ENCODE assay signal across 9 mouse cellular contexts in the genomic region with DNA sequence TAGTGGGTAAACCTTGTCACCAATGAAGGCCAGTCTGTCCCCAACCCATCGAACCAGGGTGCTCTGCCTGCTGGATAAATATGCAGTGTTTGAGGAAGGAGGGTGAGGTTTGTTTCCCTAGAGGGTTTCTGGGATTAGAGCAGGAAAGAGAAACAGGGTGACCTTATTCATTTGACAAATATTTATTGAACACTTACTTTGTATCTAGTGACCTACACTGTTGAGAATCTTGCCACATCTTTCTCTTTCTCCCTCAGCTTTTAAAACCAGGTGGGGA. TPM values are rescaled to one million over a fixed set of nuclear protein-coding genes. Genes with fewer than 3 reads are reported as not detected.
A peak's percentile ranks its signal among the peaks of the same experiment; 100 is the strongest.
DNase-seq lines count a peak whose midpoint lies in the region; ATAC-seq and TF ChIP-seq lines count a peak whose summit lies in the region.
"Had no signal": no experiment of that assay in that cellular context is flagged by ENCODE, and none has a peak within 500 bp of the region (broad histone marks: within the 10 kb centered on the region; RNA-seq: fewer than 3 reads in every experiment).

No protein-coding gene starts in this region.

- intact Hi-C loops in gastrocnemius, postnatal 36 days (cut with DNase I): no loop called here

- no peaks in the 10 kb centered on the region for H3K27me3 ChIP-seq in kidney, embryonic 14.5 days (ENCODE audit: control insufficient read depth, insufficient read depth, low read length)
- H3K27me3 ChIP-seq in embryonic facial prominence, embryonic 14.5 days (replicated peaks; ENCODE audit: control insufficient read depth, insufficient read depth, low read length): no peaks in the 10 kb centered on the region
- H3K27me3 ChIP-seq in intestine, embryonic 16.5 days (replicated peaks; ENCODE audit: control insufficient read depth, insufficient read depth, low read length): no peaks in the 10 kb centered on the region
- H3K27me3 ChIP-seq in midbrain, postnatal 0 days (ENCODE audit: insufficient read depth, low read length): no peaks in the 10 kb centered on the region

- 52% methylated on average over 1 of the region's 1 CpGs for WGBS in kidney, embryonic 14.5 days
- WGBS in embryonic facial prominence, embryonic 14.5 days: 47% methylated on average over 1 of the region's 1 CpGs
- WGBS in intestine, embryonic 16.5 days: 18% methylated on average over 1 of the region's 1 CpGs
- WGBS in midbrain, postnatal 0 days: 34% methylated on average over 1 of the region's 1 CpGs

- peak overlapping the region; percentile 69 for H3K4me2 ChIP-seq in kidney, embryonic 14.5 days (replicated peaks; ENCODE audit: low read depth, low read length)
- peak overlapping the region; percentile 72 for H3K4me2 ChIP-seq in embryonic facial prominence, embryonic 14.5 days (ENCODE audit: low read depth, low read length)
- H3K4me2 ChIP-seq in intestine, embryonic 16.5 days (ENCODE audit: low read depth, low read length): peak overlapping the region; percentile 77
- H3K4me2 ChIP-seq in midbrain, postnatal 0 days (ENCODE audit: low read depth, low read length, poor library complexity, severe bottlenecking): peak overlapping the region; percentile 71

- H3K4me3 ChIP-seq in kidney, embryonic 14.5 days (ENCODE audit: low read length): peak overlapping the region; percentile 94; the same call in 1 of the 2 replicates
- peak overlapping the region; percentile 90 for H3K4me3 ChIP-seq in embryonic facial prominence, embryonic 14.5 days (ENCODE audit: low read depth, low read length)
- H3K4me3 ChIP-seq in intestine, embryonic 16.5 days (ENCODE audit: low read length): peak overlapping the region; percentile 68
- peak overlapping the region; percentile 89 for H3K4me3 ChIP-seq in midbrain, postnatal 0 days (ENCODE audit: low read depth, low read length)

- no peaks in the 10 kb centered on the region for H3K9me3 ChIP-seq in kidney, embryonic 14.5 days (ENCODE audit: control insufficient read depth, low read length)
- no peaks in the 10 kb centered on the region for H3K9me3 ChIP-seq in embryonic facial prominence, embryonic 14.5 days (ENCODE audit: control insufficient read depth, low read length)
- no peaks in the 10 kb centered on the region for H3K9me3 ChIP-seq in intestine, embryonic 16.5 days (ENCODE audit: control insufficient read depth, low read length)
- H3K9me3 ChIP-seq in midbrain, postnatal 0 days (ENCODE audit: low read length): no peaks in the 10 kb centered on the region

- no peak for TF ChIP-seq CTCF in midbrain, postnatal 0 days (IDR thresholded peaks at IDR 0.05)

- peaks cover 49% of the 10 kb centered on the region for H3K4me1 ChIP-seq in kidney, embryonic 14.5 days (ENCODE audit: control insufficient read depth, insufficient read depth, low read length)
- H3K4me1 ChIP-seq in embryonic facial prominence, embryonic 14.5 days (ENCODE audit: control insufficient read depth, insufficient read depth, low read length): peaks cover 49% of the 10 kb centered on the region
- peaks cover 69% of the 10 kb centered on the region for H3K4me1 ChIP-seq in intestine, embryonic 16.5 days (ENCODE audit: control insufficient read depth, insufficient read depth, low read length)
- H3K4me1 ChIP-seq in midbrain, postnatal 0 days (ENCODE audit: insufficient read depth, low read length): peaks cover 27% of the 10 kb centered on the region

- H3K27ac ChIP-seq in kidney, embryonic 14.5 days (ENCODE audit: low read depth, low read length): no peak overlapping the region
- no peak overlapping the region for H3K27ac ChIP-seq in embryonic facial prominence, embryonic 14.5 days (replicated peaks; ENCODE audit: low read depth, low read length)
- peak overlapping the region; percentile 95 for H3K27ac ChIP-seq in intestine, embryonic 16.5 days (ENCODE audit: low read length)
- peak overlapping the region; percentile 48; the same call in 1 of the 2 replicates for H3K27ac ChIP-seq in midbrain, postnatal 0 days (ENCODE audit: low read depth, low read length)

- no peak for DNase-seq in kidney, adult 11 months
- DNase-seq in embryonic facial prominence, embryonic 14.5 days (ENCODE audit: low spot score): no peak
- DNase-seq in midbrain, postnatal 0 days (ENCODE audit: low spot score): no peak
- no peak for DNase-seq in left cerebral cortex, adult 11 months (ENCODE audit: low spot score)
- no peak for DNase-seq in gastrocnemius, postnatal 36 days

- 0 out of 2 replicates have a peak, but pooled peaks cover 3% of the 10 kb centered on the region for H3K36me3 ChIP-seq in kidney, embryonic 14.5 days (ENCODE audit: control insufficient read depth, insufficient read depth, low read length)
- H3K36me3 ChIP-seq in embryonic facial prominence, embryonic 14.5 days (ENCODE audit: control insufficient read depth, insufficient read depth, low read length): peaks cover 5% of the 10 kb centered on the region
- no peaks in the 10 kb centered on the region for H3K36me3 ChIP-seq in intestine, embryonic 16.5 days (ENCODE audit: control insufficient read depth, insufficient read depth, low read length)
- H3K36me3 ChIP-seq in midbrain, postnatal 0 days (ENCODE audit: insufficient read depth, low read length): no peaks in the 10 kb centered on the region

- H3K9ac ChIP-seq in kidney, embryonic 14.5 days (ENCODE audit: low read depth, low read length): peak overlapping the region; percentile 42; the same call in 1 of the 2 replicates
- no peak overlapping the region for H3K9ac ChIP-seq in embryonic facial prominence, embryonic 14.5 days (ENCODE audit: low read depth, low read length)
- H3K9ac ChIP-seq in intestine, embryonic 16.5 days (ENCODE audit: low read depth, low read length): 0 out of 2 replicates have a peak overlapping the region, but pooled peaks have one; percentile 20
- peak overlapping the region; percentile 44; the same call in 1 of the 2 replicates for H3K9ac ChIP-seq in midbrain, postnatal 0 days (replicated peaks; ENCODE audit: low read length, poor library complexity, severe bottlenecking)

- ATAC-seq in kidney, embryonic 14.5 days (ENCODE audit: low FRiP score, low TSS enrichment): no peak
- ATAC-seq in embryonic facial prominence, embryonic 14.5 days (ENCODE audit: low read depth): no peak
- ATAC-seq in intestine, embryonic 16.5 days: no peak
- ATAC-seq in midbrain, postnatal 0 days (ENCODE audit: low FRiP score): no peak
- no peak for ATAC-seq in megakaryocyte progenitor cell, adult 5-6 weeks (replicated peaks; ENCODE audit: poor library complexity)

RNA-seq across cellular contexts. Expression of a gene that starts 3.3 kb away (rescaled TPM):
- polyA plus RNA-seq in kidney, embryonic 14.5 days (2014; fragmentation: Nextera tagmentation; extraction: Ambion mirVana): 46.9 and 57.2 TPM in 2 replicates
- polyA plus RNA-seq in embryonic facial prominence, embryonic 14.5 days (2014; fragmentation: Nextera tagmentation; extraction: Ambion mirVana): 88.6 and 96.3 TPM in 2 replicates
- 141 and 148 TPM in 2 replicates for polyA plus RNA-seq in intestine, embryonic 16.5 days (2015; fragmentation: Nextera tagmentation; extraction: Ambion mirVana)
- 206 and 216 TPM in 2 replicates for total RNA-seq in midbrain, postnatal 0 days (2014; rRNA removed)
- polyA plus RNA-seq in midbrain, postnatal 0 days (2015; fragmentation: Nextera tagmentation; extraction: Ambion mirVana): 174 and 179 TPM in 2 replicates
- total RNA-seq in megakaryocyte progenitor cell, adult 5-6 weeks (2015): 40.1 and 47.2 TPM in 2 replicates
- 139 and 201 TPM in 2 replicates for total RNA-seq in megakaryocyte progenitor cell, adult 5-6 weeks (2017)
- total RNA-seq in gastrocnemius, postnatal 36 days (2021): 10 to 100 TPM; 14.2 to 15.4 TPM

RNA-seq across cellular contexts. Expression of a gene that starts 19.9 kb away (rescaled TPM):
- polyA plus RNA-seq in kidney, embryonic 14.5 days (2014; fragmentation: Nextera tagmentation; extraction: Ambion mirVana): 695 and 947 TPM in 2 replicates
- polyA plus RNA-seq in embryonic facial prominence, embryonic 14.5 days (2014; fragmentation: Nextera tagmentation; extraction: Ambion mirVana): 712 and 810 TPM in 2 replicates
- 466 and 491 TPM in 2 replicates for polyA plus RNA-seq in intestine, embryonic 16.5 days (2015; fragmentation: Nextera tagmentation; extraction: Ambion mirVana)
- 177 and 224 TPM in 2 replicates for total RNA-seq in midbrain, postnatal 0 days (2014; rRNA removed)
- polyA plus RNA-seq in midbrain, postnatal 0 days (2015; fragmentation: Nextera tagmentation; extraction: Ambion mirVana): 308 and 329 TPM in 2 replicates
- total RNA-seq in megakaryocyte progenitor cell, adult 5-6 weeks (2015): 1,765 and 1,897 TPM in 2 replicates
- total RNA-seq in megakaryocyte progenitor cell, adult 5-6 weeks (2017): 1,416 and 1,747 TPM in 2 replicates
- 100 to 1,000 TPM; 349 to 430 TPM for total RNA-seq in gastrocnemius, postnatal 36 days (2021)

RNA-seq across cellular contexts. Expression of a gene that starts 26.4 kb away (rescaled TPM):
- 0.56 TPM in 1 of 2 replicates, not detected in the other for polyA plus RNA-seq in kidney, embryonic 14.5 days (2014; fragmentation: Nextera tagmentation; extraction: Ambion mirVana)
- polyA plus RNA-seq in embryonic facial prominence, embryonic 14.5 days (2014; fragmentation: Nextera tagmentation; extraction: Ambion mirVana): not detected in 2 replicates
- not detected in 2 replicates for polyA plus RNA-seq in intestine, embryonic 16.5 days (2015; fragmentation: Nextera tagmentation; extraction: Ambion mirVana)
- not detected in 2 replicates for total RNA-seq in midbrain, postnatal 0 days (2014; rRNA removed)
- polyA plus RNA-seq in midbrain, postnatal 0 days (2015; fragmentation: Nextera tagmentation; extraction: Ambion mirVana): 0.29 TPM in 1 of 2 replicates, not detected in the other
- total RNA-seq in megakaryocyte progenitor cell, adult 5-6 weeks (2015): 0.64 TPM in 1 of 2 replicates, not detected in the other
- 0.30 TPM in 1 of 2 replicates, not detected in the other for total RNA-seq in megakaryocyte progenitor cell, adult 5-6 weeks (2017)
- total RNA-seq in gastrocnemius, postnatal 36 days (2021): not detected

RNA-seq across cellular contexts. Expression of a gene that starts 35.8 kb away (rescaled TPM):
- 12.6 and 13.7 TPM in 2 replicates for polyA plus RNA-seq in kidney, embryonic 14.5 days (2014; fragmentation: Nextera tagmentation; extraction: Ambion mirVana)
- polyA plus RNA-seq in embryonic facial prominence, embryonic 14.5 days (2014; fragmentation: Nextera tagmentation; extraction: Ambion mirVana): 10.3 and 11.8 TPM in 2 replicates
- 11.1 and 11.9 TPM in 2 replicates for polyA plus RNA-seq in intestine, embryonic 16.5 days (2015; fragmentation: Nextera tagmentation; extraction: Ambion mirVana)
- total RNA-seq in midbrain, postnatal 0 days (2014; rRNA removed): 11.8 and 16.0 TPM in 2 replicates
- 12.0 TPM in 2 replicates for polyA plus RNA-seq in midbrain, postnatal 0 days (2015; fragmentation: Nextera tagmentation; extraction: Ambion mirVana)
- 8.8 and 9.3 TPM in 2 replicates for total RNA-seq in megakaryocyte progenitor cell, adult 5-6 weeks (2015)
- total RNA-seq in megakaryocyte progenitor cell, adult 5-6 weeks (2017): 16.7 and 19.2 TPM in 2 replicates
- total RNA-seq in gastrocnemius, postnatal 36 days (2021): 1 to 10 TPM; 5.5 to 5.7 TPM

RNA-seq across cellular contexts. Expression of a gene that starts 38.4 kb away (rescaled TPM):
- 8.6 and 11.3 TPM in 2 replicates for polyA plus RNA-seq in kidney, embryonic 14.5 days (2014; fragmentation: Nextera tagmentation; extraction: Ambion mirVana)
- 7.0 and 7.5 TPM in 2 replicates for polyA plus RNA-seq in embryonic facial prominence, embryonic 14.5 days (2014; fragmentation: Nextera tagmentation; extraction: Ambion mirVana)
- polyA plus RNA-seq in intestine, embryonic 16.5 days (2015; fragmentation: Nextera tagmentation; extraction: Ambion mirVana): 4.1 TPM in 2 replicates
- 37.7 and 43.6 TPM in 2 replicates for total RNA-seq in midbrain, postnatal 0 days (2014; rRNA removed)
- polyA plus RNA-seq in midbrain, postnatal 0 days (2015; fragmentation: Nextera tagmentation; extraction: Ambion mirVana): 38.2 and 41.8 TPM in 2 replicates
- total RNA-seq in megakaryocyte progenitor cell, adult 5-6 weeks (2015): 2.1 and 3.8 TPM in 2 replicates
- total RNA-seq in megakaryocyte progenitor cell, adult 5-6 weeks (2017): 0.17 TPM in 2 replicates
- total RNA-seq in gastrocnemius, postnatal 36 days (2021): under 1 TPM; 0.31 to 0.64 TPM
- total RNA-seq: MEL had no signal

Comparison
In these comparisons a context has a peak if more than half of its experiments do, and no peak if none do; other contexts are left out.
1. H3K27ac ChIP-seq: peak in intestine, embryonic 16.5 days (single experiment) and midbrain, postnatal 0 days (single experiment); none in kidney, embryonic 14.5 days (single experiment) and embryonic facial prominence, embryonic 14.5 days (single experiment).
2. Peak in every context shown above with its lines, with median percentiles within 50 percentile points of each other: H3K4me2 ChIP-seq and H3K4me3 ChIP-seq.